In the genomic region with DNA sequence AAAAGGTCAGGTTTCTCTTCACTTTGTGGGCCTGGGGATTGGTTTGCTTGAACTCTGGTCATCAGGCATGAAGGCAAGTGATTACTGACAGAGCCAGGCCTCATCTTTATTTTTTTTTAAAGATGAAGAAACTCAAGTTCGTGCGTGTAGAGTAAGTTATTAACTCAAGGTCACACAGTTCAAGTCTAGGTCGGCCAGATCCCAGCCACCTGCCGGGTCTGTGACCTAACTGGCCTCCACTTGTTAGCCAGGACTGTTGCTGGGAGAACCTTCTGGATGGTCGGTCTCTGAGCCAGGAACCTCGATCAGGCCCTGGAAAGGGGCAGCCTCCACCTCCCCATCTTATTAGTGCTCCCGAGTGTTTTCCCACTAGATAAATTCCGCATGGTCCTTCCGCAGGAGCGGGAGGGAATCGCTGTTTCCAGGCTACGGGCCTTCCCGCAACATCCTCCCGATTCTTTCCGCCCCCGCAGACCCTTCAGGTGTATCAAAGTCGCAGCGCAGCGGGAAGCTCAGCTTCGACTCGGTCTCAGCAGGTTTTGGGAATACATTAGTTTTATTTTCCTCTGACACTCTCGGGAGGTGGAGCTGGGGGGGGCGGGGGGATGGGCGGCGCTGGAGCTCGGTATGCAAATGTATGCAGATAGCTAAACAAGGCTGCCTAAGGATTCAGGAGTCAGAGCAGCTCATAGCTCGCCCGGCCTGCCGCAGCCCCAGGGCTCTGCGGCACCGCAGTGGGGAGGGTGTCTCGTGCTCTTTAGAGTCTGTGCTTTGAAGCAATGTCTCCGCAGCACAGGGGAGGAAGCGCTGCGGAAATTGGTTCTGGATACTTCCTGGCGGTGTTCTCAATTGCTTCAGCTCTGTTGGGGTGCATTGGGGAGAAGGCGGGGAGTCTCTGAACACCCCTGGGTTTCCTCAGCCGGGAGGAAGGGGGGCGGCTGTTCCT, we compare ENCODE assay signal across 8 mouse cellular contexts. TPM values are rescaled to one million over a fixed set of nuclear protein-coding genes. Genes with fewer than 3 reads are reported as not detected.
DNase-seq lines count a peak whose midpoint lies in the region; ATAC-seq and TF ChIP-seq lines count a peak whose summit lies in the region.

No protein-coding gene starts in this region.

- H3K9me3 ChIP-seq in heart, embryonic 12.5 days (replicated peaks): no peaks in the 10 kb centered on the region
- H3K9me3 ChIP-seq in kidney, postnatal 0 days (replicated peaks; ENCODE audit: low read length): no peaks in the 10 kb centered on the region
- no peaks in the 10 kb centered on the region for H3K9me3 ChIP-seq in liver, embryonic 14.5 days (ENCODE audit: control insufficient read depth, low read length)

- TF ChIP-seq CTCF in kidney, postnatal 0 days (IDR thresholded peaks at IDR 0.05; ENCODE audit: low read depth): no peak
- TF ChIP-seq CTCF in liver, embryonic 14.5 days (IDR thresholded peaks at IDR 0.05; ENCODE audit: low read depth): no peak

- peak; percentile 55; the same call in 1 of the 2 replicates for ATAC-seq in heart, embryonic 12.5 days (ENCODE audit: insufficient number of reproducible peaks, low FRiP score)
- peak; percentile 68; the same call in 1 of the 2 replicates for ATAC-seq in kidney, postnatal 0 days (replicated peaks; ENCODE audit: low FRiP score, low read depth)
- ATAC-seq in liver, embryonic 14.5 days (ENCODE audit: insufficient read depth): 0 out of 2 replicates have a peak, but pooled peaks have one; percentile 41
- peak; percentile 15; the same call in 1 of the 2 replicates for ATAC-seq in neutrophil, adult 5-6 weeks (ENCODE audit: extremely low read depth, insufficient number of reproducible peaks, low FRiP score, poor library complexity, severe bottlenecking)

- TF ChIP-seq EP300 in liver, embryonic 14.5 days (IDR thresholded peaks at IDR 0.05; ENCODE audit: low read depth): no peak

- H3K4me2 ChIP-seq in heart, embryonic 12.5 days: peak overlapping the region; percentile 72
- H3K4me2 ChIP-seq in kidney, postnatal 0 days (ENCODE audit: low read length): peak overlapping the region; percentile 56
- H3K4me2 ChIP-seq in liver, embryonic 14.5 days (ENCODE audit: low read depth): peak overlapping the region; percentile 47

- peak overlapping the region; percentile 52; the same call in 1 of the 2 replicates for H3K9ac ChIP-seq in heart, embryonic 12.5 days
- H3K9ac ChIP-seq in kidney, postnatal 0 days (ENCODE audit: low read depth, low read length): no peak overlapping the region
- H3K9ac ChIP-seq in liver, embryonic 14.5 days (replicated peaks): no peak overlapping the region

- intact Hi-C loops in gastrocnemius, postnatal 14 days (cut with DNase I; ENCODE audit: low total_unique reads): no loop called here

- H3K4me3 ChIP-seq in heart, embryonic 12.5 days: peak overlapping the region; percentile 40
- H3K4me3 ChIP-seq in kidney, postnatal 0 days (replicated peaks; ENCODE audit: low read depth, low read length): peak overlapping the region; percentile 27
- peak overlapping the region; percentile 7 to 28; a peak in 3 of 4 replicates for H3K4me3 ChIP-seq in liver, embryonic 14.5 days (ENCODE audit: insufficient read depth in 1 of 2, low read depth in 2 of 2, low read length in 2 of 2)

- peaks cover 22% of the 10 kb centered on the region for H3K4me1 ChIP-seq in heart, embryonic 12.5 days (replicated peaks)
- H3K4me1 ChIP-seq in kidney, postnatal 0 days (replicated peaks; ENCODE audit: insufficient read depth, low read length): peaks cover 27% of the 10 kb centered on the region
- peaks cover 0 to 5% of the 10 kb centered on the region in 2 experiments; a peak in 1 of 4 replicates for H3K4me1 ChIP-seq in liver, embryonic 14.5 days (replicated peaks; ENCODE audit: control insufficient read depth in 2 of 2, insufficient read depth in 2 of 2, low read length in 1 of 2)

- H3K27ac ChIP-seq in heart, embryonic 12.5 days (ENCODE audit: poor library complexity, severe bottlenecking): no peak overlapping the region
- H3K27ac ChIP-seq in kidney, postnatal 0 days: no peak overlapping the region
- no peak overlapping the region for H3K27ac ChIP-seq in liver, embryonic 14.5 days

- no peaks in the 10 kb centered on the region for H3K36me3 ChIP-seq in heart, embryonic 12.5 days
- H3K36me3 ChIP-seq in kidney, postnatal 0 days (ENCODE audit: insufficient read depth, low read length): no peaks in the 10 kb centered on the region
- no peaks in the 10 kb centered on the region for H3K36me3 ChIP-seq in liver, embryonic 14.5 days (replicated peaks; ENCODE audit: control insufficient read depth, insufficient read depth, low read depth)

- WGBS in heart, embryonic 12.5 days: 3% methylated on average over 39 of the region's 39 CpGs
- WGBS in kidney, postnatal 0 days: 4% methylated on average over 39 of the region's 39 CpGs
- 4% methylated on average over 39 of the region's 39 CpGs for WGBS in liver, embryonic 14.5 days (ENCODE audit: insufficient replicate concordance)

- peak; percentile 48 for DNase-seq in ovary, adult 18-20 months (ENCODE audit: low spot score)
- no peak for DNase-seq in ovary, postnatal 14 days (ENCODE audit: low spot score)
- peak; percentile 84 for DNase-seq in cerebellum, postnatal 25 days
- DNase-seq in kidney, postnatal 0 days (ENCODE audit: low spot score): peak; percentile 70
- no peak for DNase-seq in liver, embryonic 14.5 days (ENCODE audit: low read depth in 3 of 3, low spot score in 3 of 3)
- no peak for DNase-seq in gastrocnemius, postnatal 14 days

- H3K27me3 ChIP-seq in heart, embryonic 12.5 days (replicated peaks): peaks cover 74% of the 10 kb centered on the region
- no peaks in the 10 kb centered on the region for H3K27me3 ChIP-seq in kidney, postnatal 0 days (ENCODE audit: insufficient read depth, low read length)
- H3K27me3 ChIP-seq in liver, embryonic 14.5 days (ENCODE audit: control insufficient read depth, insufficient read depth, low read length): peaks cover 38% of the 10 kb centered on the region

RNA-seq across cellular contexts. Expression of gene Mmp9, which starts 2.2 kb away (rescaled TPM):
- 0.42 TPM in 2 replicates for polyA plus RNA-seq in heart, embryonic 12.5 days (2016; fragmentation: Nextera tagmentation; extraction: Ambion mirVana)
- polyA plus RNA-seq in kidney, postnatal 0 days (2015; fragmentation: Nextera tagmentation; extraction: Ambion mirVana): 1.7 and 1.9 TPM in 2 replicates
- polyA plus RNA-seq in liver, embryonic 14.5 days (2012; rRNA removed): 0.97 and 1.00 TPM in 2 replicates
- 0.76 and 1.2 TPM in 2 replicates for polyA plus RNA-seq in liver, embryonic 14.5 days (2014; fragmentation: Nextera tagmentation; extraction: Ambion mirVana)
- total RNA-seq in neutrophil, adult 5-6 weeks (2017): 611 and 622 TPM in 2 replicates
- 1 to 10 TPM in 1 of 2 experiments, under 1 TPM in 1; 0.95 to 1.2 TPM for total RNA-seq in gastrocnemius, postnatal 14 days (2021)

RNA-seq across cellular contexts. Expression of gene Slc12a5, which starts 22.2 kb away (rescaled TPM):
- 0.82 and 1.3 TPM in 2 replicates for polyA plus RNA-seq in heart, embryonic 12.5 days (2016; fragmentation: Nextera tagmentation; extraction: Ambion mirVana)
- polyA plus RNA-seq in kidney, postnatal 0 days (2015; fragmentation: Nextera tagmentation; extraction: Ambion mirVana): 0.68 and 0.74 TPM in 2 replicates
- polyA plus RNA-seq in liver, embryonic 14.5 days (2012; rRNA removed): 0.42 and 0.60 TPM in 2 replicates
- 0.10 and 0.24 TPM in 2 replicates for polyA plus RNA-seq in liver, embryonic 14.5 days (2014; fragmentation: Nextera tagmentation; extraction: Ambion mirVana)
- 0.98 and 1.7 TPM in 2 replicates for total RNA-seq in neutrophil, adult 5-6 weeks (2017)
- total RNA-seq in gastrocnemius, postnatal 14 days (2021): 1 to 10 TPM in 1 of 2 experiments, under 1 TPM in 1; 0.55 to 1.0 TPM

RNA-seq across cellular contexts. Expression of gene Zfp335, which starts 26.9 kb away (rescaled TPM):
- 11.4 and 12.2 TPM in 2 replicates for polyA plus RNA-seq in heart, embryonic 12.5 days (2016; fragmentation: Nextera tagmentation; extraction: Ambion mirVana)
- polyA plus RNA-seq in kidney, postnatal 0 days (2015; fragmentation: Nextera tagmentation; extraction: Ambion mirVana): 7.5 and 7.6 TPM in 2 replicates
- 8.8 and 10.1 TPM in 2 replicates for polyA plus RNA-seq in liver, embryonic 14.5 days (2012; rRNA removed)
- polyA plus RNA-seq in liver, embryonic 14.5 days (2014; fragmentation: Nextera tagmentation; extraction: Ambion mirVana): 4.0 and 5.2 TPM in 2 replicates
- 28.2 and 30.4 TPM in 2 replicates for total RNA-seq in neutrophil, adult 5-6 weeks (2017)
- total RNA-seq in gastrocnemius, postnatal 14 days (2021): 1 to 10 TPM; 8.4 TPM

RNA-seq across cellular contexts. Expression of gene Pcif1, which starts 59.3 kb away (rescaled TPM):
- polyA plus RNA-seq in heart, embryonic 12.5 days (2016; fragmentation: Nextera tagmentation; extraction: Ambion mirVana): 52.1 and 53.1 TPM in 2 replicates
- 70.0 and 76.5 TPM in 2 replicates for polyA plus RNA-seq in kidney, postnatal 0 days (2015; fragmentation: Nextera tagmentation; extraction: Ambion mirVana)
- 19.6 and 20.2 TPM in 2 replicates for polyA plus RNA-seq in liver, embryonic 14.5 days (2012; rRNA removed)
- 37.5 and 43.4 TPM in 2 replicates for polyA plus RNA-seq in liver, embryonic 14.5 days (2014; fragmentation: Nextera tagmentation; extraction: Ambion mirVana)
- 59.3 and 66.9 TPM in 2 replicates for total RNA-seq in neutrophil, adult 5-6 weeks (2017)
- 10 to 100 TPM; 22.2 to 26.6 TPM for total RNA-seq in gastrocnemius, postnatal 14 days (2021)

Comparison
In these comparisons a context has a peak if more than half of its experiments do, and no peak if none do; other contexts are left out.
1. DNase-seq: peak in ovary, adult 18-20 months (single experiment), cerebellum, postnatal 25 days (2 of 2) and kidney, postnatal 0 days (single experiment); none in ovary, postnatal 14 days (single experiment), liver, embryonic 14.5 days (0 of 3) and gastrocnemius, postnatal 14 days (single experiment).
2. ATAC-seq: peak in every context shown above with its lines; median percentile 68 in kidney, postnatal 0 days; 55 in heart, embryonic 12.5 days; 41 in liver, embryonic 14.5 days; 15 in neutrophil, adult 5-6 weeks.
3. Peak in every context shown above with its lines, with median percentiles within 50 percentile points of each other: H3K4me2 ChIP-seq and H3K4me3 ChIP-seq.